Mouse (Mus musculus): ENCODE results near the gene Smpdl3a. TPM values are rescaled to one million over a fixed set of nuclear protein-coding genes. Genes with fewer than 3 reads are reported as not detected.

The Smpdl3a gene
- polyA plus RNA-seq, 1 experiment = 89.4 TPM

DNA sequence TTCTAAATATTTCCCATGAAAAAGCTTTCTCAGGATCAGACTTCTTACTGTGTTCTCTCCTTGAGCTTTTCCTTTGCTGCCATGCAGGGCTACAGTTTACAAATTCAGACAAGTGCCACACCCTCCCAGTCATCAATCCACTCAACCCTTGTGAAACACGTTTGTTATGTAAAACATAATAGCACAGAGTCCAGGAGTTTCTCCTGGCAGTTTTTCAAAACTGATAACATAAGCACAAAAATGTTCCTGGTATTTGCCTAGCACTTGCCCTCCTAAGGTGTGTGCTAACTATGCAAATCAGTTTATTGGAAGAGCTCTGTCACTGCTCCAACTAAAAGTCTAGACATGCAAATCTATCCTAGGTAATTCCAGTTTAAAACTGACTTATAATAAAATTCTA, 31.1 kb upstream of the Smpdl3a start:
- H3K27ac ChIP-seq (ENCODE audit: insufficient read depth, low read length) = no peak overlapping the region
- no peaks in the 10 kb centered on the region for H3K36me3 ChIP-seq (ENCODE audit: control insufficient read depth, insufficient read depth, low read length)
- H3K27me3 ChIP-seq (ENCODE audit: control insufficient read depth, insufficient read depth, low read length) = no peaks in the 10 kb centered on the region
- 86% methylated on average over 1 of the region's 1 CpGs for WGBS
- H3K4me3 ChIP-seq (ENCODE audit: extremely low read depth, insufficient read depth, insufficient read length) = no peak overlapping the region
- DNase-seq (ENCODE audit: low read depth in 1 of 2, low spot score in 2 of 2) = no peak
- H3K4me1 ChIP-seq (ENCODE audit: control insufficient read depth, insufficient read depth, insufficient read length) = peaks cover 6% of the 10 kb centered on the region; the same call in 1 of the 2 replicates
- no peak for TF ChIP-seq CTCF (IDR thresholded peaks at IDR 0.05; ENCODE audit: extremely low read depth, insufficient read depth, insufficient read length, insufficient replicate concordance)
- TF ChIP-seq POLR2A (IDR thresholded peaks at IDR 0.05; ENCODE audit: low read depth, low read length) = no peak

DNA sequence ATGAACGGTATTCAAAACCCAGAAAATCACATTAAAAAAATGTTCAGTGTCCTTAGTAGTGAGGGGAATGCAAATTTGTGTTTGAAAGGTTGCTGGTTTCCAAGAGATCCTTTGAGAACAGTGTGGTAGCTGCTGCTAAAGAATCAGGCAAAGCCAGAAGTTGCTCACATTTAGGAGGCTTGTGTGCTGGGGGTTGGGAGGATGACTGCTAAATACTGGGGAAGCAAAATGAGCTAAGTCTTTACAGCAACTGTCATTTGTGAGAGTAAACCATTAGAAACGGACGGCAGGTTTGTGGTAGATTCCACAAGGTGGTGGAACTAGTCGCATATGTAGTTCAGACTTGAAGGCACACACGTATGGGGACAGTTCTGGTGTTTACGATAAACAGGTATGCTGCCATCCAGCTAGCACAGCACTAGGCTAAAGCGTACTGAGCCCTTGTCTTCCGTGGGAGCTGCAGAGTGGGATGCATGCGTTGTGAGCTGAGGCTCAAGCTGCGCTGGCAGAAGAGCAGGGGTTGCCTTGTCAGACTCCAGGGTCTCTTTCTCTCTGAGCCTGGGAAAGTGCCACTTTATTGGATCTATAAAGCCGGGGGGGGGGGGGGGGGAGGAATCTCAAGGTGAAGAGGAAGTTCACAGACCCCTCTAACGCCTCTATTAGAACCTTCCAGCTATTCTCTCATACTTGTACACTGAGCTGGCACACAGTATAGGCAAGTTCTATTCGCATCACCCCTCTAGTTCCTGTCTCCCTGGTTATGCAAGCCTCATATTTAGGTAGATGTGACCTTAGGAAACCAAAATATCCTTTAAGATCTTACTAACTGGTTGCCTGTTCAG, 10.6 kb upstream of the Smpdl3a start:
- WGBS = 70% methylated on average over 13 of the region's 13 CpGs
- TF ChIP-seq POLR2A (IDR thresholded peaks at IDR 0.05; ENCODE audit: low read depth, low read length) (no peak), CTCF (IDR thresholded peaks at IDR 0.05; ENCODE audit: extremely low read depth, insufficient read depth, insufficient read length, insufficient replicate concordance) (no peak)
- DNase-seq (ENCODE audit: low read depth in 1 of 2, low spot score in 2 of 2) = no peak
- Histone ChIP-seq H3K27me3 (ENCODE audit: control insufficient read depth, insufficient read depth, low read length) (no peaks in the 10 kb centered on the region), H3K27ac (ENCODE audit: insufficient read depth, low read length) (no peak overlapping the region), H3K4me3 (ENCODE audit: extremely low read depth, insufficient read depth, insufficient read length) (no peak overlapping the region), H3K36me3 (ENCODE audit: control insufficient read depth, insufficient read depth, low read length) (no peaks in the 10 kb centered on the region), H3K4me1 (ENCODE audit: control insufficient read depth, insufficient read depth, insufficient read length) (no peaks in the 10 kb centered on the region)

DNA sequence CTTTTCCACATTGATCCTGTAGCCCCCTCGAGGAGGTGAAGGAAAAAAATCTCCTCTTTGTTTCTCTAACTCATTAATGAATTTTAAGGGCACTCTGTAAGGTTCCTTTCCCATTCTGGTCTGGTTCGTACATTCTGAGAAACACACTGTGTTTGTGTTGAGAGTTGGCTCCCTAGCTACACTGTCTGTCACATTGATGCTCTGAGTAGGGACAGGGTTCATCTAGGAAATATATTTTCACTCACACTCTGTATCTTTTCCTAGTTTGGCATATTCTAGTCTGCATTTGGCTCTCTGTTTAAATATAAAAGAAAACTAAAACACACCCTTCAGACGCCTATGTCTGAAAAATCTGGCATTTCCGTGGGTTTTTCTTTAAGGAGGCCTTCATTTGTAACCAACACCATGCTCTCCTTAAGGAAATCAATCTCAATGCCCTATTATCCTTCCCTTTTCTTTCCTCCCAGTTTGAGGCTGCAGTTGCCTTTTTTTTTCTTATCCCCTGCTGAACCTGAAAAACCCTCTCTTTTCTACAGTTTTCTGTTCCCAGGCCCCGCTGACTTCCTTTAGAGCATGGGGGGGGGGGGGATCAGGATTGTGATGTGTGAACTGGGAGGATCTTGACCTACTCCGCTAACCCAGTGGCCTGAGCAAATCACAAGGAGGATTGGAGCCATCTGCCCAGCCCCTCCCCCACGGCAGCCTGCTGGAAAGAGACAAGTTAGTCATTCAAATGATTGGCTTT, 9.8 kb upstream of the Smpdl3a start:
- no peak for TF ChIP-seq CTCF (IDR thresholded peaks at IDR 0.05; ENCODE audit: extremely low read depth, insufficient read depth, insufficient read length, insufficient replicate concordance)
- no peak for TF ChIP-seq POLR2A (IDR thresholded peaks at IDR 0.05; ENCODE audit: low read depth, low read length)
- Histone ChIP-seq H3K4me1 (ENCODE audit: control insufficient read depth, insufficient read depth, insufficient read length) (no peaks in the 10 kb centered on the region), H3K27ac (ENCODE audit: insufficient read depth, low read length) (no peak overlapping the region), H3K27me3 (ENCODE audit: control insufficient read depth, insufficient read depth, low read length) (no peaks in the 10 kb centered on the region), H3K36me3 (ENCODE audit: control insufficient read depth, insufficient read depth, low read length) (no peaks in the 10 kb centered on the region), H3K4me3 (ENCODE audit: extremely low read depth, insufficient read depth, insufficient read length) (no peak overlapping the region)
- 68% methylated on average over 7 of the region's 7 CpGs for WGBS
- DNase-seq (ENCODE audit: low read depth in 1 of 2, low spot score in 2 of 2) = peak in 1 of 2 experiments; percentile 3

DNA sequence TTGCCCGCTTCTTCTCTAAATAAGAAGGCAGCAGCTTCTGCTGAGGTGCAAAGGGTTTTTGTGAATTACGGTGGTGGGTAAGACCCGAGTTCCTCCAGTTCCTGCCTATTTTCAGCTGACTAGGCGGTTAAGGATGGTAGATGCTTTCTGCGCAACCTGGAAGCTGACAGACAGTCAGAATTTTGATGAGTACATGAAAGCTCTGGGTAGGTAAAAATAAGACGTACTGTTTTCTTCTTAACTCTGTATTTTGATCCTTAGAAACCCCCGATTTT, 9.3 kb upstream of the Smpdl3a start, which contains the start of gene Fabp7:
TSS of gene Fabp7 (plus strand) at position 6 of the 275 bp plus-strand sequence.
- WGBS = 59% methylated on average over 7 of the region's 7 CpGs
- Histone ChIP-seq H3K27ac (ENCODE audit: insufficient read depth, low read length) (no peak within 1 kb of the TSS), H3K4me3 (ENCODE audit: extremely low read depth, insufficient read depth, insufficient read length) (no peak within 1 kb of the TSS), H3K4me1 (ENCODE audit: control insufficient read depth, insufficient read depth, insufficient read length) (no peaks in the 10 kb centered on the region), H3K27me3 (ENCODE audit: control insufficient read depth, insufficient read depth, low read length) (no peaks in the 10 kb centered on the region), H3K36me3 (ENCODE audit: control insufficient read depth, insufficient read depth, low read length) (no peaks in the 10 kb centered on the region)
- no peak for TF ChIP-seq CTCF (IDR thresholded peaks at IDR 0.05; ENCODE audit: extremely low read depth, insufficient read depth, insufficient read length, insufficient replicate concordance)
- TF ChIP-seq POLR2A (IDR thresholded peaks at IDR 0.05; ENCODE audit: low read depth, low read length) = no peak
- DNase-seq (ENCODE audit: low read depth in 1 of 2, low spot score in 2 of 2) = no peak

GRCm38 (mm10) chr10:57785552-57785951, 8.6 kb upstream of the Smpdl3a start:
- DNase-seq (ENCODE audit: low read depth in 1 of 2, low spot score in 2 of 2) = no peak
- H3K27me3 ChIP-seq (ENCODE audit: control insufficient read depth, insufficient read depth, low read length) = no peaks in the 10 kb centered on the region
- no peak overlapping the region for H3K4me3 ChIP-seq (ENCODE audit: extremely low read depth, insufficient read depth, insufficient read length)
- no peaks in the 10 kb centered on the region for H3K36me3 ChIP-seq (ENCODE audit: control insufficient read depth, insufficient read depth, low read length)
- no peaks in the 10 kb centered on the region for H3K4me1 ChIP-seq (ENCODE audit: control insufficient read depth, insufficient read depth, insufficient read length)
- TF ChIP-seq CTCF (IDR thresholded peaks at IDR 0.05; ENCODE audit: extremely low read depth, insufficient read depth, insufficient read length, insufficient replicate concordance) = no peak
- no peak for TF ChIP-seq POLR2A (IDR thresholded peaks at IDR 0.05; ENCODE audit: low read depth, low read length)
- no peak overlapping the region for H3K27ac ChIP-seq (ENCODE audit: insufficient read depth, low read length)
- 91% methylated on average over 2 of the region's 2 CpGs for WGBS

DNA sequence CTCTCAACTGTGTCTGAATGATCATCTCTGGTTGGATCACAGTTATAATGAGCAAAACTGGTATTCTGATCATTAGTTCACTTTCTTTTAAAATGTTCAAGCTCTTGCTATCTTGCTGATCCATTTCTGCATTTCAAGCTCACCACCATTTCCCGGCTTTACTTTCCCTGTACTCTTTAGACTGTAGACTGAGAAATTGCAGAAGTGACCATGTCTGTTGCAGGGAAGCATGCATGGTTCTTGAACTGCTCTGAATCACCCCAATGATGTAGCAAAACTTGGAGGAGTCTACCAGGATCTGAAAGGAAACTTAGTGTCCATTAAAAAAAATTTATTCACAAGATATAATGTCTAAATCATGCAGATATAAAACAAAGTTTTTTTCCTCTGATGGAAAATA, 1.2 kb upstream of the Smpdl3a start:
- Histone ChIP-seq H3K4me1 (ENCODE audit: control insufficient read depth, insufficient read depth, insufficient read length) (peaks cover 7% of the 10 kb centered on the region; the same call in 1 of the 2 replicates), H3K27me3 (ENCODE audit: control insufficient read depth, insufficient read depth, low read length) (no peaks in the 10 kb centered on the region), H3K36me3 (ENCODE audit: control insufficient read depth, insufficient read depth, low read length) (no peaks in the 10 kb centered on the region), H3K4me3 (ENCODE audit: extremely low read depth, insufficient read depth, insufficient read length) (no peak overlapping the region), H3K27ac (ENCODE audit: insufficient read depth, low read length) (no peak overlapping the region)
- WGBS = 56% methylated on average over 1 of the region's 1 CpGs
- TF ChIP-seq POLR2A (IDR thresholded peaks at IDR 0.05; ENCODE audit: low read depth, low read length) (no peak), CTCF (IDR thresholded peaks at IDR 0.05; ENCODE audit: extremely low read depth, insufficient read depth, insufficient read length, insufficient replicate concordance) (no peak)
- DNase-seq (ENCODE audit: low read depth in 1 of 2, low spot score in 2 of 2) = no peak

Measured in spleen, adult 2 months (tissue).